Mouse (Mus musculus): ENCODE results near the gene Upk2.

GRCm38 (mm10) chr9:44454891-44455220 lies at the start of gene Upk2:
- TF ChIP-seq CTCF (IDR thresholded peaks at IDR 0.05; ENCODE audit: borderline replicate concordance, extremely low read depth, insufficient read depth, insufficient read length) (peak; percentile 39; the same call in 1 of the 2 replicates), POLR2A (IDR thresholded peaks at IDR 0.05; ENCODE audit: borderline replicate concordance, extremely low read depth, insufficient read depth, insufficient read length, poor library complexity, severe bottlenecking) (no peak)
